Mouse (Mus musculus) forebrain, embryonic 16.5 days (tissue): Measurements from ENCODE around the gene Gm10974. TPM values are rescaled to one million over a fixed set of nuclear protein-coding genes. Genes with fewer than 3 reads are reported as not detected.
A peak's percentile ranks its signal among the peaks of the same experiment; 100 is the strongest.

ENCODE experiments used
- ATAC-seq: fragments of 200-750 bp; cut with Nextera tagmentation; 2 replicates; pipeline ENCODE4 v1.8.0; 2017; ENCODE audit warnings: mild to moderate bottlenecking, moderate library complexity
- H3K27ac ChIP-seq: fragments of 300-500 bp; sonication (generic); 2 replicates; pipeline ENCODE4 v1.5.1; 2014; ENCODE audit warnings: low read length, control low read depth
- H3K27me3 ChIP-seq: fragments of 300-500 bp; sonication (generic); replicated peaks from 2 replicates; pipeline ENCODE4 v1.6.1; 2014; ENCODE audit warnings: low read length; ENCODE audit not compliant: control insufficient read depth, insufficient read depth
- H3K36me3 ChIP-seq: fragments of 300-500 bp; sonication (generic); 2 replicates; pipeline ENCODE4 v1.6.1; 2014; ENCODE audit not compliant: control insufficient read depth, insufficient read depth
- H3K4me1 ChIP-seq: fragments of 300-500 bp; sonication (generic); replicated peaks from 2 replicates; pipeline ENCODE4 v1.6.1; 2014; ENCODE audit warnings: low read length; ENCODE audit not compliant: control insufficient read depth, insufficient read depth
- H3K4me2 ChIP-seq: fragments of 300-500 bp; sonication (generic); 2 replicates; pipeline ENCODE4 v1.6.1; 2014; ENCODE audit warnings: mild to moderate bottlenecking, low read length, control low read depth
- H3K4me3 ChIP-seq: fragments of 300-500 bp; sonication (generic); replicated peaks from 2 replicates; pipeline ENCODE4 v1.5.1; 2014; ENCODE audit warnings: mild to moderate bottlenecking, low read length, control low read depth
- H3K9ac ChIP-seq: fragments of 300-500 bp; sonication (generic); replicated peaks from 2 replicates; pipeline ENCODE4 v1.6.1; 2014; ENCODE audit warnings: low read depth, low read length, control low read depth
- H3K9me3 ChIP-seq: fragments of 300-500 bp; sonication (generic); 2 replicates; pipeline ENCODE4 v1.6.1; 2016; ENCODE audit warnings: low read length; ENCODE audit not compliant: control insufficient read depth
- whole genome bisulfite sequencing: fragments of 180-500 bp; shearing (Covaris S2); extraction: QIAGEN DNeasy Blood & Tissue Kit; methylation state at CpG from one replicate; pipeline ENCODE4 v1.1.7; 2014; 5-methylcytosine and 5-hydroxymethylcytosine counted together
- polyA plus RNA-seq: library from polyadenylated mRNA; unstranded; fragments of >200 nt; fragmentation: Nextera tagmentation; extraction: Ambion mirVana; gene quantifications from 2 replicates; pipeline ENCODE4 v1.2.1, GENCODE M21; 2015

The Gm10974 gene
- polyA plus RNA-seq, 1 experiment from 2014 or later, result not detected

DNA sequence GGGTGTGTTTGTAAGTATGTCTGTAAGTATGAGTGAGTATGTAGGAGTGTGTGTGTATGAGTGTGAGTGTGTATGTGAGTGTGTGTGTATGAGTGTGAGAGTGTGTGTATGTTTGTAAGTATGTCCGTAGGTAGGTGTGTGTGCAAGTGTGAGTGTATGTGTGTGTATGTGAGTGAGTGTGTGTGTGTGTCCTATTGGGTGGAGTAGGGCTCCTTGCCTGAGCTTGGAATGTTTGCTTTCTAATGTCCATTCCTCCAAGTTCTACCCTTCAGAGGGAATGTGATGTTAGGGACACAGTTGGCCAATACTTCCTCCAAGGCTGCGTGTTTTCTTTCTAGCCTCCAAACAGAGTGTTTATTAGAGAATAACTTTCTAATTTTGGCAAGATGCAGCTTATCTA is 28.8 kb upstream of the Gm10974 start:
- no peak for ATAC-seq
- Histone ChIP-seq H3K4me2 (no peak overlapping the region), H3K27me3 (no peaks in the 10 kb centered on the region), H3K4me1 (no peaks in the 10 kb centered on the region), H3K36me3 (no peaks in the 10 kb centered on the region), H3K9ac (no peak overlapping the region), H3K27ac (no peak overlapping the region), H3K9me3 (no peaks in the 10 kb centered on the region), H3K4me3 (no peak overlapping the region)
- WGBS, result 96% methylated on average over 2 of the region's 2 CpGs

DNA sequence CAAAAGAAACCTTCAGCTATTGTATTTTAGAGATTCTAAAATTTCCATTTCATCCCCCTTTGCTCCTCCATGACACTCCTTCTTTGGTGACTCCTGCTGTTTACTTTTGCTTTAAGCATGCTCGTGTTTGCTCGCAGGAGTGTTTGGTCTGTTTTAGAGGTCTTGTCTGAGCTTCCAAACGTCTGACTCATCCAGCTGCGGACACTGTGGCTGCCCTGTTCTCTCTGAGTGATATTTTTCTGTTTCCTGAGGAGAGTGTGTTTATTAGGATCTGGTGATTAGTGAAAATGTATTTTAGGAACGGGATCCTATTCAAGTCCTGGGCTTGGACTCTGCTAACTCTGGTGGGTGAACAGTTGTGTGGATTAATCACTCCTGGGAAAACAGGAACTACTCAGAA is 26.1 kb upstream of the Gm10974 start:
- 59% methylated on average over 5 of the region's 5 CpGs for WGBS
- Histone ChIP-seq H3K4me3 (no peak overlapping the region), H3K4me2 (no peak overlapping the region), H3K9me3 (no peaks in the 10 kb centered on the region), H3K9ac (no peak overlapping the region), H3K27ac (no peak overlapping the region), H3K4me1 (no peaks in the 10 kb centered on the region), H3K36me3 (no peaks in the 10 kb centered on the region), H3K27me3 (no peaks in the 10 kb centered on the region)
- no peak for ATAC-seq

DNA sequence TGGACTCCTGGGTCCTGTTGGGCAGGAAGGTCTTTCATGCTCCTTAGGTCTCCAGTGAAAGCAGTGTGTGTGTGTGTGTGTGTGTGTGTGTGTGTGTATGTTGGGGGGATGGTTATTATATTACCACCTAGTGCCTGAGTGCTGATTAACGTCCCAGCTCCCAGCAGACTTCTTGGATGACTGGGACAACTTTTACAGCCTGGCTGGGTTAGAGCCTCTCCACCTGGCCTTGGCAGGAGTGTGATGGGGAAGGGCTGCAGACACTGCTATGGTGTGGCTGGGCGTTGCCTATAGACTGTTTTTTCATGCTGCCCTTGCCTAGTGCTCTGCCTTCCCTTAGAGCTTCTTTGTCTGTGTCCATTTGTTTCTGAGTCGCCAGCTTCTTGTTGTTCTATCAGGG is 25.7 kb upstream of the Gm10974 start:
- WGBS, result 49% methylated on average over 3 of the region's 3 CpGs
- Histone ChIP-seq H3K4me1 (no peaks in the 10 kb centered on the region), H3K4me2 (no peak overlapping the region), H3K36me3 (no peaks in the 10 kb centered on the region), H3K9me3 (no peaks in the 10 kb centered on the region), H3K27me3 (no peaks in the 10 kb centered on the region), H3K27ac (no peak overlapping the region), H3K4me3 (no peak overlapping the region), H3K9ac (no peak overlapping the region)
- no peak for ATAC-seq

- H3K9ac ChIP-seq, result no peak overlapping the region
- no peak overlapping the region for H3K4me2 ChIP-seq
- no peaks in the 10 kb centered on the region for H3K27me3 ChIP-seq
- ATAC-seq, result no peak
- no peaks in the 10 kb centered on the region for H3K4me1 ChIP-seq
- 36% methylated on average over 4 of the region's 4 CpGs for WGBS
- H3K4me3 ChIP-seq, result no peak overlapping the region
- H3K9me3 ChIP-seq, result no peaks in the 10 kb centered on the region
- H3K36me3 ChIP-seq, result no peaks in the 10 kb centered on the region
- no peak overlapping the region for H3K27ac ChIP-seq
These were observed 23.4 kb upstream of the Gm10974 start for GRCm38 (mm10) chr7:66342323-66342722.

DNA sequence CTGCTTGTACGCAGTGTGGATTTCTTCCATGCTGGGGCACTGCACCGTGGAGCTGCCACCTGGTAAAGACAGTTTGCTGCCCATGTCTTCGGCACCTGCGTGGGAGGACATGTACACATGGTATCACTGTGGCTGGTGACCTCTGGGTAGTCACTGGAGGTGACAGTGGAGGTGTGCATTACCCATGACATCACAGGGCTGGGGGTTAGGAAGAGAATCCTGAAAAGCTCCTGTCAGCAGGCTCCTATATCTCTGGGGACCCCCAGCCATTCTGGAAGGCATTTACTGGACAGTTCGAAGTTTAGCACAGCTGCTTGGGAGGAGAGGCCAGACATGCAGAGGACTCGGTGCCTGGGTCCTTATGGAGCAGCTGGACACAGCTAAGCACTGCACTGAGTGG is 22.9 kb upstream of the Gm10974 start:
- no peak overlapping the region for H3K27ac ChIP-seq
- no peak for ATAC-seq
- no peak overlapping the region for H3K9ac ChIP-seq

DNA sequence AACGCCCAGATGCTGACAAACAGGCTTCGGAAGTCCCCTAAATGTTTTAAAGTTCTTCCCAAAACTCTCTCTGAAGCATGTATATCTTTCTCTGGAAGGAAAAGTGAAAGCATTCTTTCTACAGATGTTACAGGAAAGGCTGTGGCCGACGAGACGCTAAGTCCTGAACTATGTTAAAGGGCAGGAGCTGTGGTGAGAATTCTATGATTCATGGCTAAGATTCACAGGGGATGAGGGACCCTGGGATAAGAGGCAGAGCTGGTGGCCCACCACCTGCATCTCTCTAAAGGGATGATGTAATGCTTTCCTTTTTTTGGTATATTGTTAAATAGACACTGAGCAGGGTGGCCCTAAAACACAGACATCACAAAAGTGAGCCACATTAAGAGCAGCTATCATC is 22.4 kb upstream of the Gm10974 start:
- no peak overlapping the region for H3K4me2 ChIP-seq
- no peak for ATAC-seq
- 87% methylated on average over 5 of the region's 5 CpGs for WGBS
- no peak overlapping the region for H3K9ac ChIP-seq
- H3K4me3 ChIP-seq, result no peak overlapping the region
- H3K9me3 ChIP-seq, result no peaks in the 10 kb centered on the region
- no peaks in the 10 kb centered on the region for H3K4me1 ChIP-seq
- H3K27me3 ChIP-seq, result no peaks in the 10 kb centered on the region
- H3K27ac ChIP-seq, result no peak overlapping the region
- no peaks in the 10 kb centered on the region for H3K36me3 ChIP-seq

More for the DNA sequence above, 22.9 kb upstream of the Gm10974 start:
- Histone ChIP-seq H3K4me2 (no peak overlapping the region), H3K36me3 (no peaks in the 10 kb centered on the region), H3K27me3 (no peaks in the 10 kb centered on the region), H3K9me3 (no peaks in the 10 kb centered on the region), H3K4me1 (no peaks in the 10 kb centered on the region), H3K4me3 (no peak overlapping the region)
- 76% methylated on average over 6 of the region's 6 CpGs for WGBS

DNA sequence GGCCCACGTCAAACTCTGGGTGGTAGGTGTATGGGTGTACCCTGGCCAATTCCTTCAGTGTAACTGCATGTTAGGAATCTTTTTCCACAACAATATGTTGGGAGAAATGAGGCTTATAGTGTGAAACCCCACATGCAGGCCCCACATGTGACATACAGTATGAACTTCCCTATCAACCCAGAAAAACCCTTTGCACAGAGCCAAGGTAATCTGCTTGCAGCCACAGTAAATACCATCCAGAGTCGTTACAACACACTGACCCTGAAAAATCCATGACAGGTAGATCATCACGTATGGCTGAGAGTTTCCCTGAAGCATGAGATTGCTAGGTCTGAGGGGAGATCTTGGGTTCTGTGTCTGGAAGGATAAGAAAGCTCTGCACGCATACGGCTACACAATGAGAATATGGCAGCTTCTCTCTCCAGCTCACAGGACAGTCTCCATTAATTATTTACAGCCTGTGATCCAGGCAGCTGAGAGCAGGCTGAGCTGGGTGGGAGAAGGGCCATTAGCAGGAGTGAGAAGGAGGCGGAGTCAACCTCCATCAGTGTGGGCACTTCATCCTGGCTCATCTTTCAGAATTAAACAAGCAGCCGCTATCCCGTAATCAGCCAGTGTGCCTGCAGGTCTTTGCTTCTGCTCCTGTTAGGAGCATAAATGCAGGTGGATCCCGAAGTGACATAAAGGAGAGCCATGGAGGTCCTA is 18.6 kb upstream of the Gm10974 start:
- H3K36me3 ChIP-seq, result no peaks in the 10 kb centered on the region
- no peak overlapping the region for H3K4me2 ChIP-seq
- ATAC-seq, result 0 out of 2 replicates have a peak, but pooled peaks have one; percentile 49
- H3K4me1 ChIP-seq, result no peaks in the 10 kb centered on the region
- H3K9ac ChIP-seq, result no peak overlapping the region
- H3K4me3 ChIP-seq, result no peak overlapping the region
- WGBS, result 38% methylated on average over 9 of the region's 9 CpGs
- no peaks in the 10 kb centered on the region for H3K27me3 ChIP-seq
- H3K9me3 ChIP-seq, result no peaks in the 10 kb centered on the region
- no peak overlapping the region for H3K27ac ChIP-seq

GRCm38 (mm10) chr7:66348588-66348987 is 17.1 kb upstream of the Gm10974 start:
- ATAC-seq, result no peak
- 89% methylated on average over 10 of the region's 10 CpGs for WGBS

DNA sequence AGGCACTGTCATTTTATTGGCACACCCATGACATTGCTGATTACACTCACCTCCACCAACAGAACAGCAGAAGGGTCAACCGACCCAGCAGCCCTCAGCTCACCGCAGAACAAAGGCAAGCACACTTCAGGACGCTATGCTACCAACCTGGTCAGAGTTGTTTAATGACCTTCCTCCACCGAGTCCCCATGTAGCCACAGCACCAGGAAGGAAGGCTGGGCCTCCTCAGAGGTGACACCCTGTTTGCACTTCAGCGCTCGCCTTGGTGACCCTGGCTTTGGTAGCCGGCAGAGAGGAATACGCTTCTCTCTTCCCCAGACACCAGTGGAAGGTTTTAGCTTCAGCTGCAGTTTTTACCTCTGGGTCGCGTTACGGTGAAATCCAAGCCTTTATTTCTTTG is 16.0 kb upstream of the Gm10974 start:
- H3K4me1 ChIP-seq, result no peaks in the 10 kb centered on the region
- no peaks in the 10 kb centered on the region for H3K36me3 ChIP-seq
- no peaks in the 10 kb centered on the region for H3K27me3 ChIP-seq
- 77% methylated on average over 11 of the region's 11 CpGs for WGBS
- H3K9ac ChIP-seq, result no peak overlapping the region
- no peaks in the 10 kb centered on the region for H3K9me3 ChIP-seq
- H3K4me2 ChIP-seq, result no peak overlapping the region
- ATAC-seq, result no peak
- H3K4me3 ChIP-seq, result no peak overlapping the region
- no peak overlapping the region for H3K27ac ChIP-seq

More at GRCm38 (mm10) chr7:66348588-66348987, 17.1 kb upstream of the Gm10974 start:
- no peak overlapping the region for H3K9ac ChIP-seq
- H3K4me3 ChIP-seq, result no peak overlapping the region
- H3K4me2 ChIP-seq, result no peak overlapping the region
- no peak overlapping the region for H3K27ac ChIP-seq
- no peaks in the 10 kb centered on the region for H3K4me1 ChIP-seq
- H3K27me3 ChIP-seq, result no peaks in the 10 kb centered on the region
- no peaks in the 10 kb centered on the region for H3K9me3 ChIP-seq
- H3K36me3 ChIP-seq, result no peaks in the 10 kb centered on the region

- ATAC-seq, result no peak
- no peak overlapping the region for H3K9ac ChIP-seq
- no peak overlapping the region for H3K4me2 ChIP-seq
- 85% methylated on average over 4 of the region's 4 CpGs for WGBS
- H3K36me3 ChIP-seq, result no peaks in the 10 kb centered on the region
- no peak overlapping the region for H3K27ac ChIP-seq
- no peaks in the 10 kb centered on the region for H3K9me3 ChIP-seq
- H3K27me3 ChIP-seq, result no peaks in the 10 kb centered on the region
- H3K4me3 ChIP-seq, result no peak overlapping the region
- H3K4me1 ChIP-seq, result no peaks in the 10 kb centered on the region
These were observed 14.6 kb upstream of the Gm10974 start for GRCm38 (mm10) chr7:66351074-66351473.
